Mouse (Mus musculus) embryonic facial prominence, embryonic 15.5 days (tissue): Measurements from ENCODE around the gene Dclk3. TPM values are rescaled to one million over a fixed set of nuclear protein-coding genes. Genes with fewer than 3 reads are reported as not detected.

Experiments used
- ATAC-seq: fragments of 200-750 bp; cut with Nextera tagmentation; 2 replicates; pipeline ENCODE4 v1.8.0; 2017; ENCODE audit warnings: low read depth, moderate TSS enrichment; ENCODE audit not compliant: insufficient number of reproducible peaks, low FRiP score, low TSS enrichment
- H3K27ac ChIP-seq: fragments of 300-500 bp; sonication (generic); replicated peaks from 2 replicates; pipeline ENCODE4 v1.5.1; 2015; ENCODE audit warnings: mild to moderate bottlenecking, inconsistent platforms
- H3K27me3 ChIP-seq: fragments of 300-500 bp; sonication (generic); 2 replicates; pipeline ENCODE4 v1.6.1; 2015; ENCODE audit warnings: inconsistent platforms
- H3K36me3 ChIP-seq: fragments of 300-500 bp; sonication (generic); 2 replicates; pipeline ENCODE4 v1.6.1; 2015; ENCODE audit warnings: mild to moderate bottlenecking, inconsistent platforms
- H3K4me1 ChIP-seq: fragments of 300-500 bp; sonication (generic); 2 replicates; pipeline ENCODE4 v1.6.1; 2015; ENCODE audit warnings: inconsistent platforms
- H3K4me2 ChIP-seq: fragments of 300-500 bp; sonication (generic); replicated peaks from 2 replicates; pipeline ENCODE4 v1.6.1; 2015; ENCODE audit warnings: mild to moderate bottlenecking, inconsistent platforms
- H3K4me3 ChIP-seq: fragments of 300-500 bp; sonication (generic); replicated peaks from 2 replicates; pipeline ENCODE4 v1.5.1; 2015; ENCODE audit warnings: mild to moderate bottlenecking, inconsistent platforms
- H3K9ac ChIP-seq: fragments of 300-500 bp; sonication (generic); 2 replicates; pipeline ENCODE4 v1.6.1; 2015; ENCODE audit warnings: inconsistent platforms
- H3K9me3 ChIP-seq: fragments of 300-500 bp; sonication (generic); replicated peaks from 2 replicates; pipeline ENCODE4 v1.6.1; 2016; ENCODE audit warnings: inconsistent platforms
- WGBS: fragments of 180-500 bp; shearing (Covaris S2); methylation state at CpG from one replicate; pipeline ENCODE4 v1.1.7; 2015; 5-methylcytosine and 5-hydroxymethylcytosine counted together
- polyA plus RNA-seq: library from polyadenylated mRNA; unstranded; fragments of >200 nt; fragmentation: Nextera tagmentation; extraction: Ambion mirVana; gene quantifications from 2 replicates; pipeline ENCODE4 v1.2.1, GENCODE M21; 2015

Dclk3 gene
- polyA plus RNA-seq, 1 experiment from 2014 or later = 5.2 TPM

- WGBS = 96% methylated on average over 3 of the region's 3 CpGs
- ATAC-seq = no peak
Observed at GRCm38 (mm10) chr9:111523871-111524270, 85.0 kb downstream of the Dclk3 start.

GRCm38 (mm10) chr9:111534744-111535423, 96.0 kb downstream of the Dclk3 start:
- WGBS = 73% methylated on average over 7 of the region's 7 CpGs
- no peak overlapping the region for H3K9ac ChIP-seq
- H3K4me1 ChIP-seq = no peaks in the 10 kb centered on the region
- H3K9me3 ChIP-seq = no peaks in the 10 kb centered on the region
- no peak overlapping the region for H3K4me3 ChIP-seq
- no peaks in the 10 kb centered on the region for H3K27me3 ChIP-seq
- no peaks in the 10 kb centered on the region for H3K36me3 ChIP-seq
- no peak overlapping the region for H3K4me2 ChIP-seq
- no peak for ATAC-seq
- H3K27ac ChIP-seq = no peak overlapping the region

More at GRCm38 (mm10) chr9:111523871-111524270, 85.0 kb downstream of the Dclk3 start:
- Histone ChIP-seq H3K4me2 (no peak overlapping the region), H3K4me1 (no peaks in the 10 kb centered on the region), H3K4me3 (no peak overlapping the region), H3K27ac (no peak overlapping the region), H3K36me3 (no peaks in the 10 kb centered on the region), H3K9me3 (no peaks in the 10 kb centered on the region; the same call in 1 of the 2 replicates), H3K9ac (no peak overlapping the region), H3K27me3 (no peaks in the 10 kb centered on the region)

- no peak for ATAC-seq
- H3K27me3 ChIP-seq = no peaks in the 10 kb centered on the region
- H3K9ac ChIP-seq = no peak overlapping the region
- no peak overlapping the region for H3K4me3 ChIP-seq
- no peak overlapping the region for H3K27ac ChIP-seq
- 85% methylated on average over 8 of the region's 8 CpGs for WGBS
- H3K4me1 ChIP-seq = no peaks in the 10 kb centered on the region
- H3K9me3 ChIP-seq = no peaks in the 10 kb centered on the region
- H3K36me3 ChIP-seq = no peaks in the 10 kb centered on the region
- H3K4me2 ChIP-seq = no peak overlapping the region
Observed at GRCm38 (mm10) chr9:111535445-111536064, 96.7 kb downstream of the Dclk3 start.

Other genes starting within 250 kb of the Dclk3 start
- gene Mlh1, start 167.3 kb upstream of the Dclk3 start, polyA plus RNA-seq = 33.2 and 34.3 TPM in 2 replicates
- 27.4 and 28.4 TPM in 2 replicates for gene Epm2aip1, start 167.2 kb upstream of the Dclk3 start, polyA plus RNA-seq
- 0.54 and 0.68 TPM in 2 replicates for gene Trank1, start 127.3 kb upstream of the Dclk3 start, polyA plus RNA-seq